Mouse (Mus musculus): ENCODE data around the gene Ccpg1.

Gene Ccpg1

GRCm38 (mm10) chr9:73033406-73033805 lies 48.2 kb downstream of the Ccpg1 start:
- in situ Hi-C loops (cut with MboI; ENCODE audit: low pct_unique_long_range_greater_than_20kb in 1 of 2, low sequenced_read_pairs in 2 of 2, unreplicated experiment in 1 of 2), result no loop called here

- in situ Hi-C loops (cut with MboI; ENCODE audit: low pct_unique_long_range_greater_than_20kb in 1 of 2, low sequenced_read_pairs in 2 of 2, unreplicated experiment in 1 of 2), result no loop called here
Measured at GRCm38 (mm10) chr9:73039222-73039945, 54.2 kb downstream of the Ccpg1 start.

- in situ Hi-C loops (cut with MboI; ENCODE audit: low pct_unique_long_range_greater_than_20kb in 1 of 2, low sequenced_read_pairs in 2 of 2, unreplicated experiment in 1 of 2), result loop anchor here (5.0 kb wide), 1 partner anchor 52 kb away; no protein-coding TSS in a partner anchor
Measured at GRCm38 (mm10) chr9:73040080-73040479, 54.9 kb downstream of the Ccpg1 start, which contains the start of gene Pigb. Pigb (minus strand) TSS chr9:73040378.

- in situ Hi-C loops (cut with MboI; ENCODE audit: low pct_unique_long_range_greater_than_20kb in 1 of 2, low sequenced_read_pairs in 2 of 2, unreplicated experiment in 1 of 2), result loop anchor here (5.0 kb wide), 1 partner anchor 48 kb away; no protein-coding TSS in a partner anchor
Measured at GRCm38 (mm10) chr9:73044146-73045079, 59.2 kb downstream of the Ccpg1 start, which contains the start of gene Rab27a. Rab27a (plus strand) TSS chr9:73044854.

GRCm38 (mm10) chr9:73045204-73045603 lies 60.0 kb downstream of the Ccpg1 start:
- in situ Hi-C loops (cut with MboI; ENCODE audit: low pct_unique_long_range_greater_than_20kb in 1 of 2, low sequenced_read_pairs in 2 of 2, unreplicated experiment in 1 of 2), result no loop called here

GRCm38 (mm10) chr9:73045711-73046110 lies 60.5 kb downstream of the Ccpg1 start:
- in situ Hi-C loops (cut with MboI; ENCODE audit: low pct_unique_long_range_greater_than_20kb in 1 of 2, low sequenced_read_pairs in 2 of 2, unreplicated experiment in 1 of 2), result no loop called here

GRCm38 (mm10) chr9:73047906-73048305 lies 62.7 kb downstream of the Ccpg1 start:
- in situ Hi-C loops (cut with MboI; ENCODE audit: low pct_unique_long_range_greater_than_20kb in 1 of 2, low sequenced_read_pairs in 2 of 2, unreplicated experiment in 1 of 2), result no loop called here

GRCm38 (mm10) chr9:73048927-73049326 lies 63.7 kb downstream of the Ccpg1 start:
- in situ Hi-C loops (cut with MboI; ENCODE audit: low pct_unique_long_range_greater_than_20kb in 1 of 2, low sequenced_read_pairs in 2 of 2, unreplicated experiment in 1 of 2), result no loop called here

- in situ Hi-C loops (cut with MboI; ENCODE audit: low pct_unique_long_range_greater_than_20kb in 1 of 2, low sequenced_read_pairs in 2 of 2, unreplicated experiment in 1 of 2), result no loop called here
Measured at GRCm38 (mm10) chr9:73049833-73050232, 64.6 kb downstream of the Ccpg1 start.

GRCm38 (mm10) chr9:73050606-73051005 lies 65.4 kb downstream of the Ccpg1 start:
- in situ Hi-C loops (cut with MboI; ENCODE audit: low pct_unique_long_range_greater_than_20kb in 1 of 2, low sequenced_read_pairs in 2 of 2, unreplicated experiment in 1 of 2), result no loop called here

GRCm38 (mm10) chr9:73055441-73055911 lies 70.2 kb downstream of the Ccpg1 start:
- in situ Hi-C loops (cut with MboI; ENCODE audit: low pct_unique_long_range_greater_than_20kb in 1 of 2, low sequenced_read_pairs in 2 of 2, unreplicated experiment in 1 of 2), result no loop called here

- in situ Hi-C loops (cut with MboI; ENCODE audit: low pct_unique_long_range_greater_than_20kb in 1 of 2, low sequenced_read_pairs in 2 of 2, unreplicated experiment in 1 of 2), result no loop called here
Measured at GRCm38 (mm10) chr9:73059224-73059623, 74.0 kb downstream of the Ccpg1 start.

- in situ Hi-C loops (cut with MboI; ENCODE audit: low pct_unique_long_range_greater_than_20kb in 1 of 2, low sequenced_read_pairs in 2 of 2, unreplicated experiment in 1 of 2), result no loop called here
Measured at GRCm38 (mm10) chr9:73063621-73064290, 78.5 kb downstream of the Ccpg1 start.

Measured in mouse embryonic stem cell (cell line).